Mouse (Mus musculus) skeletal muscle tissue, adult 2 months (tissue): ENCODE measurements around the gene Dppa3.

Source experiments
- DNase-seq: peaks from one replicate; pipeline ENCODE4 v3.0.0-alpha.2; 2012; ENCODE audit warnings: low read depth, low spot score

Gene Dppa3

GRCm38 (mm10) chr6:122667715-122668114 lies 41.5 kb downstream of the Dppa3 start:
- DNase-seq: no peak

GRCm38 (mm10) chr6:122668823-122669222 lies 42.6 kb downstream of the Dppa3 start:
- DNase-seq: no peak

- DNase-seq: peak; percentile 78
These were observed 43.4 kb downstream of the Dppa3 start for GRCm38 (mm10) chr6:122669406-122670200.

GRCm38 (mm10) chr6:122670201-122670551 lies 44.0 kb downstream of the Dppa3 start:
- no peak for DNase-seq

- no peak for DNase-seq
These were observed 44.6 kb downstream of the Dppa3 start for GRCm38 (mm10) chr6:122670841-122671240.

- no peak for DNase-seq
These were observed 46.5 kb downstream of the Dppa3 start for GRCm38 (mm10) chr6:122672746-122673145.
